Mouse (Mus musculus) hindbrain, embryonic 16.5 days (tissue): ENCODE measurements around the gene Pigs. TPM values are rescaled to one million over a fixed set of nuclear protein-coding genes. Genes with fewer than 3 reads are reported as not detected.

Experiments used
- ATAC-seq: fragments of 200-750 bp; cut with Nextera tagmentation; 2 replicates; pipeline ENCODE4 v1.8.0; 2017; ENCODE audit warnings: moderate TSS enrichment, moderate library complexity
- H3K27ac ChIP-seq: fragments of 300-500 bp; sonication (generic); 2 replicates; pipeline ENCODE4 v1.5.1; 2014; ENCODE audit warnings: low read depth, mild to moderate bottlenecking, control low read depth, low read length, moderate library complexity
- H3K27me3 ChIP-seq: fragments of 300-500 bp; sonication (generic); replicated peaks from 2 replicates; pipeline ENCODE4 v1.6.1; 2014; ENCODE audit warnings: low read length; ENCODE audit not compliant: control insufficient read depth, insufficient read depth
- H3K36me3 ChIP-seq: fragments of 300-500 bp; sonication (generic); 2 replicates; pipeline ENCODE4 v1.6.1; 2014; ENCODE audit warnings: mild to moderate bottlenecking, low read length, moderate library complexity, mixed read lengths; ENCODE audit not compliant: control insufficient read depth, insufficient read depth
- H3K4me1 ChIP-seq: fragments of 300-500 bp; sonication (generic); 2 replicates; pipeline ENCODE4 v1.6.1; 2014; ENCODE audit warnings: low read depth, low read length; ENCODE audit not compliant: control insufficient read depth, insufficient read depth
- H3K4me2 ChIP-seq: fragments of 300-500 bp; sonication (generic); 2 replicates; pipeline ENCODE4 v1.6.1; 2014; ENCODE audit warnings: mild to moderate bottlenecking, low read length, control low read depth, moderate library complexity
- H3K4me3 ChIP-seq: fragments of 300-500 bp; sonication (generic); 2 replicates; pipeline ENCODE4 v1.5.1; 2014; ENCODE audit warnings: mild to moderate bottlenecking, low read length, control low read depth, moderate library complexity
- H3K9ac ChIP-seq: fragments of 300-500 bp; sonication (generic); 2 replicates; pipeline ENCODE4 v1.6.1; 2014; ENCODE audit warnings: low read depth, mild to moderate bottlenecking, control low read depth, low read length, moderate library complexity
- H3K9me3 ChIP-seq: fragments of 300-500 bp; sonication (generic); 2 replicates; pipeline ENCODE4 v1.6.1; 2014; ENCODE audit warnings: mild to moderate bottlenecking, low read length, moderate library complexity; ENCODE audit not compliant: control insufficient read depth
- WGBS: fragments of 180-500 bp; shearing (Covaris S2); extraction: QIAGEN DNeasy Blood & Tissue Kit; methylation state at CpG from one replicate; pipeline ENCODE4 v1.1.7; 2014; 5-methylcytosine and 5-hydroxymethylcytosine counted together
- polyA plus RNA-seq: library from polyadenylated mRNA; unstranded; fragments of >200 nt; fragmentation: Nextera tagmentation; extraction: Ambion mirVana; gene quantifications from 2 replicates; pipeline ENCODE4 v1.2.1, GENCODE M21; 2015

The Pigs gene
- polyA plus RNA-seq, 1 experiment from 2014 or later, result 101 TPM

DNA sequence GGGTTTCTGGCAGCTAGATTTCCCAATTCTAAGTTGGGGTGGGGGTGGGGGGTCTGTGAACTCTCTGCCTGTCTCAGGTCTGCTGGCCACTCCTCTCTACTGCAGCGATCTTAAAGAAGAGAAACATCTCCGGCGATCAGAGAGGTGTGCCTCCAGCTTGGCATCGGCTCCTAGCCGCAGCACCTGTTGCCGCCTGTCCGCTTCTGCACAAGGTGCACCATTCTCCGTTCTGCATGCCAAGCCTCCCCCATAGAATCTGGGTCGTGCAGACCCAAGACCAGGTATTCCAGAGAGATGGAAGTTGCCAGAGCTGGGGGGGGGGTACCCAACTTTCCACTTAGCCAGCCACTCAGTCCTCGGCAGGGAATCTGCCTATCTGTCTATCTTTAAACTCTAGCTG, 57.6 kb downstream of the Pigs start:
- no peaks in the 10 kb centered on the region for H3K36me3 ChIP-seq
- WGBS, result 88% methylated on average over 10 of the region's 10 CpGs
- no peak overlapping the region for H3K9ac ChIP-seq
- no peaks in the 10 kb centered on the region for H3K27me3 ChIP-seq
- no peak overlapping the region for H3K27ac ChIP-seq
- H3K4me2 ChIP-seq, result no peak overlapping the region
- H3K4me1 ChIP-seq, result no peaks in the 10 kb centered on the region
- ATAC-seq, result no peak
- no peaks in the 10 kb centered on the region for H3K9me3 ChIP-seq
- no peak overlapping the region for H3K4me3 ChIP-seq

DNA sequence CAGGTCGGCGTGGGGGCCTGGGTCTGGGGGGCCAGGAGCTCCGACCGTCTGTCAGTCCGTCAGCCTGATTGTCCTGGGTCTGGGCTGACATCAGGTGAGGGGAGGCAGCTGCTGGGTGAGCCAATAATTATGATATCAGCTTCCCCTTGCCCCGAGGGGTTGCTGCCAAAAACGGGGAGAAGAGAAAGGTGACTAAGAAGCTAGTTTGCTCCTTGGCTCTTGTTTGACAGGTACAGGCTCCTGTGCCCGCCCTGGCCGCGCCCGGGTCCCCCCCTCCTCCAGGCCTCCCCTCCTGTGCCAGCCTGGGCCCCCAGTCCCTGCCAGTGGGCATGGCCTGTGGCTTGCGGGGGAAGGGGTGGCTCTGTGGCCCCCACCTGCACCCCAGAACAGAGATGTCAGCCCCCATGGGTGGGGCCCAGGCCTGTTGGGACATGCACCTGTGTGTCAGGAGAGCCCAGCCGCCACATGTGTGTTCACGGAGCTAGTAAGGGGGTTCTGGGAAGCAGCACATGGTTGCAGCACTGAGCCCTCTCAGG, 58.4 kb downstream of the Pigs start, which contains the start of gene Foxn1:
TSS of gene Foxn1 (minus strand) at position 51 of the 536 bp plus-strand sequence.
- WGBS, result 87% methylated on average over 14 of the region's 14 CpGs
- no peak for ATAC-seq
- Histone ChIP-seq H3K9me3 (no peaks in the 10 kb centered on the region), H3K4me3 (no peak within 1 kb of the TSS), H3K4me1 (no peaks in the 10 kb centered on the region), H3K27me3 (no peaks in the 10 kb centered on the region), H3K4me2 (no peak within 1 kb of the TSS), H3K9ac (no peak within 1 kb of the TSS), H3K36me3 (no peaks in the 10 kb centered on the region), H3K27ac (no peak within 1 kb of the TSS)

Other genes with a start within 250 kb of the Pigs start
- 34.6 and 35.2 TPM in 2 replicates for gene Eral1, start 248.0 kb upstream of the Pigs start, polyA plus RNA-seq
- gene Fam222b, start 233.8 kb upstream of the Pigs start, polyA plus RNA-seq, result 21.8 and 33.4 TPM in 2 replicates
- 80.1 and 97.4 TPM in 2 replicates for gene Traf4, start 162.8 kb upstream of the Pigs start, polyA plus RNA-seq
- 7.1 and 7.7 TPM in 2 replicates for gene Nek8, start 151.7 kb upstream of the Pigs start, polyA plus RNA-seq
- gene Tlcd1, start 151.7 kb upstream of the Pigs start, polyA plus RNA-seq, result 19.7 and 20.1 TPM in 2 replicates
- 662 and 677 TPM in 2 replicates for gene Rpl23a, start 144.8 kb upstream of the Pigs start, polyA plus RNA-seq
- 57.3 and 60.3 TPM in 2 replicates for gene Rab34, start 140.0 kb upstream of the Pigs start, polyA plus RNA-seq
- gene Proca1, start 135.0 kb upstream of the Pigs start, polyA plus RNA-seq, result 2.3 and 4.0 TPM in 2 replicates
- gene Sdf2, start 82.7 kb upstream of the Pigs start, polyA plus RNA-seq, result 99.8 and 110 TPM in 2 replicates
- gene Supt6, start 82.4 kb upstream of the Pigs start, polyA plus RNA-seq, result 21.5 and 27.3 TPM in 2 replicates
- gene 2610507B11Rik, start 66.7 kb upstream of the Pigs start, polyA plus RNA-seq, result 55.1 and 57.4 TPM in 2 replicates
- 0.16 and 0.40 TPM in 2 replicates for gene BC030499, start 37.6 kb upstream of the Pigs start, polyA plus RNA-seq
- 10.5 and 11.2 TPM in 2 replicates for gene Spag5, start 26.9 kb upstream of the Pigs start, polyA plus RNA-seq
- gene Aldoc, start 5.4 kb upstream of the Pigs start, polyA plus RNA-seq, result 390 and 562 TPM in 2 replicates
- 86.5 and 91.1 TPM in 2 replicates for gene Unc119, start 15.1 kb downstream of the Pigs start, polyA plus RNA-seq
- not detected in 2 replicates for gene Foxn1, start 58.1 kb downstream of the Pigs start, polyA plus RNA-seq
- gene Slc13a2, start 93.8 kb downstream of the Pigs start, polyA plus RNA-seq, result not detected in 2 replicates
- 27.8 and 31.1 TPM in 2 replicates for gene Slc46a1, start 137.3 kb downstream of the Pigs start, polyA plus RNA-seq
- 43.5 and 51.3 TPM in 2 replicates for gene Sarm1, start 169.3 kb downstream of the Pigs start, polyA plus RNA-seq
- gene Vtn, start 170.7 kb downstream of the Pigs start, polyA plus RNA-seq, result 150 and 176 TPM in 2 replicates
- 0.11 and 0.20 TPM in 2 replicates for gene Sebox, start 175.0 kb downstream of the Pigs start, polyA plus RNA-seq
- 87.9 and 95.5 TPM in 2 replicates for gene Tmem199, start 183.8 kb downstream of the Pigs start, polyA plus RNA-seq
- gene Poldip2, start 183.8 kb downstream of the Pigs start, polyA plus RNA-seq, result 189 and 196 TPM in 2 replicates
- 69.3 and 70.8 TPM in 2 replicates for gene Tnfaip1, start 207.9 kb downstream of the Pigs start, polyA plus RNA-seq
- 118 and 124 TPM in 2 replicates for gene Ift20, start 207.9 kb downstream of the Pigs start, polyA plus RNA-seq
- 44.0 and 48.3 TPM in 2 replicates for gene Tmem97, start 222.4 kb downstream of the Pigs start, polyA plus RNA-seq